Mouse (Mus musculus) CD4-positive, CD25-positive, alpha-beta regulatory T cell, adult 4 months (primary cell): ENCODE results near the gene Rpl3. TPM values are rescaled to one million over a fixed set of nuclear protein-coding genes. Genes with fewer than 3 reads are reported as not detected.
A peak's percentile ranks its signal among the peaks of the same experiment; 100 is the strongest.

ENCODE experiments used
- ATAC-seq: one replicate; pipeline ENCODE4 v1.8.0; 2017
- polyA plus RNA-seq, 2 experiments: library from polyadenylated mRNA; unstranded; fragments of 100-300 nt; shearing (Covaris generic); gene quantifications; one replicate each; pipeline ENCODE4 v1.2.1; 2017

The Rpl3 gene
- polyA plus RNA-seq, 2 experiments from 2014 or later, result 3,782 to 4,433 TPM

DNA sequence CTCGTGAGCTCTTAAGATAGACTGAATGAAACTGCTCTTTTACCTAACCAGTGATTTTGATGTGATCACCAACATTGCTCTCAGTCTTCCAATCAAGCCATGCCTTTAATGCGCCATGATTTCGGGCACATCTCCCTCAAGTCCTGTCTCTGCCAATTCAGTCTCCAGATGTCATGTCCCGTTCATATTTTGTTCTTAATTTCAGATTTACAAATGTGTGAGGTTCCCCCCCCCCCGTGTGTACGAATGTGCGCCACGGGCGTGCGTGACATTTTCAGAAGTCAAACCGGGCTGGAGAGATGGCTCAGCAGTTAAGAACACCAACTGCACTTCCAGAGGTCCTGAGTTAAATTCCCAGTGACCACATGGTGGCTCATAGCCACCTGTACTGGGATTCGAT, 7.9 kb downstream of the Rpl3 start:
- peak; percentile 17 for ATAC-seq

DNA sequence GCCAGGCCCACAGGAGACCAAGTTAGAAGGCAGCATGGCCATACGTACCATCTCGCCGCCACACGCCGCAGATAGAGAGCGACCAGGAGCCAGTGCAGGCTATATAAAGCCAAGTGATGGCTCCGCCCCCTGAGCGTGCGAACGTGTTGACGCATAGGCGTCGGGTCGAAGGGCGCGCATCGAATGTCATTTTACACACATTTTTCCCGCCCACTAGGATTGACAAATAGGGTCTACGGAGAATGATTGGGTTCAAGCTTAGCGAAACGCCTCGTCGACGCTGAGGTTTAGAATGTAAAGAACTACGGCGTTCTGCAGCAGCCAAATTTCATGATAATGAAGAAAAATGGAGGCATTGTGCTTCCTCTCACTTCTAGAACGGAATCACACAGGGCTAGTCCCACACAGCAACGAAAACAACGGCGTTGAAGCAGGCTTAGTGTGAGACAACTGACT, 8.4 kb downstream of the Rpl3 start:
- ATAC-seq, result peak; percentile 92

DNA sequence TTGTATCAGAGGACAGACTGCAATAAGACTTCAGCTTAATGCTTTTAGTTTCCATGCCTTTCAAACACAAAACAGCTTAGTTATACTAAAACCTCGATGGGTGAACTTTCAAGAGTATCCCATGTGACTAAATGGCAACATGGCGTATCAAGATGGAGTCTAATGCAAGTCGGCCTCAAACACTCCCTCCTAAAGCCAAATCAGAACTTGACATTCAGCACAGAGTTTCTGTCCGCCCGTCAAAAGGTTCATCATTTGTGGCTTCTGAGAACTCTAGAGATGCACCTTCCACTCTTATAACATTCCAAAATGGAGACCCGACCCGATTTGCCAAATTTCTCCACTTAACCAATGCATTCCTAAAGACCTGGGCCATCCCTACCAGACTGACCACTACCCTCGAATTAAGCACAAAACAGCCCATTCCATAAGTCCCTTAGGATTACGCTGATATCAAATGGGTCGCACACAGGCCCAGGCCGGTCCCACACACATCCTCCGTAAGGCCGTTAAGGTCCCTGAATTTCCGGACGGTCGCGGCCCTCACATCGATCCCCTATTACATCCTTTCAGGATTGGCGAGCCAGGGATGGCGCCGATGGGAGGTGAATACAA, 8.9 kb downstream of the Rpl3 start:
- ATAC-seq, result no peak

DNA sequence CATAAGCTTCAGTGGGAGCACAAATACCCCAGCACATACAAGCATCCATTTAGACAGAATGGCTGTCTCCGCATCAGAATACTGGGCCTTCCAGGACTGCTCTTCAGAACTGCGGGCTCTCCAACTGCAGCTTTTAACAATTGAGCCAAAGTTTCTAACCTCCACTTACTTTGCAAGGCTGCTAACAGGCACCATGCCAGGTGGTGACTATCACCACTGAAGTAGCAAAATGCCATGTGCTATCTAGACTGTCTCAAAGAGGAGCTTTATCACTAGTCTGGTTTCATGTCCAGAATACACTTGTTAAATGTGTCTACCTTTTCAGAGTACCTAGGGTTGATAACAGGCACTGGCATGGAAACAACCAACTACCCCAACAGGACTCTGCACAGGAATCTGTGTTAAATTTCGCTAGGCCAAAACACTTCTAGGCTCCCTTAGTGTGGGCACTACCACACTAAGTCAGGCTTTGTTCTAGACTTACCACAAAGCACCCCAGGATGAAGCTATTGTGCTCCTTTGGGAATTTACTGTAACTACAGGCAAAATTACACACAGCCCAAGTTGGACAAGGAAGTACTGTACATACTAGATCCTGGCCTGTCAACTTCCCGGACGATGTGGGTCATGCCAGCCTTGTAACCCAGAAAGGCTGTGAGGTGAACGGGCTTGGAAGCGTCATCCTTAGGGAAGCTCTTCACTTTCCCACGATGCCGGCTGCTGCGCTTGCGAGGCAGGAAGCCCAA, 9.7 kb downstream of the Rpl3 start:
- no peak for ATAC-seq

DNA sequence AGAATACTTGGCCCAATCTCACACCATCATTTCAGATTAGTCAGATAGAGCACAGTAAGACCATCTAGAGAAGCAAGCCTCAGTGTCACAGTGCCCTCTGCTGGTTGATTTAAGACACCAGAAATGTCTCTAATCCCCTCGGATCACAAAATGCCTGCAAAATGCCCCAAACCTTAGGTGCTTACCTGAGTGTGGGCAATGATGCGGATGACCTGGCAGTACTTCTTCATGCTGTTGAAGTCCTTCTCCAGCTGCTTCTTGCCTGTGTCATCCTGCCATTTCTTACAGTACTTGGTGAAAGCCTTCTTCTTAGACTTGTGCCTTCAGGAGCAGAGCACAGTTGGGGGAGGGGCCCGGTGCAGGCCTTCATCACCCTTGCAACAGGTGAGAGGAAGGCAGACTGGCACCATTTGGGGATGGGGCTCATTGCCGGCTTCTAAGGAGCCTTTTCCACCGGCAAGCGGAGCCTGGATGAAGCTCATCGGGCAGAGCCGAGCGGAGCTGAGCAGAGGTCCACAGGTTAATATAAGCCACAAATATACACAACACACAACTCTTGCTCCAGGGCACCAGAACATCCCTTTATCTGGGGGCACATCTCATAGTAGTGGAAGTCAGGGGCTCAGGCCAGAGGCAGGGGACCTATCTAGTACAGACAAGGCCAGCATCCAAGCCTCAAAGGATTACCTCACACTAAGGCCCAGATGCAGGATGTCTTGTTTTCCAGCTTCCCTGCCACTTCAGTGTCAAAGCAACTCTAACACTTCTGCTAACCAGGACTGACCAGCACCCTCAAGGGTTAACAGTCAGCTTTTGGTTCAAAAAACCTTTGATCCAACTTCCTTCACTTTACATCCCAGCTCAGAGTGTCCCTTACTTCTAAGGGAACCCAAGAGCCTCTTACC, 10.7 kb downstream of the Rpl3 start:
- peak; percentile 22 for ATAC-seq

DNA sequence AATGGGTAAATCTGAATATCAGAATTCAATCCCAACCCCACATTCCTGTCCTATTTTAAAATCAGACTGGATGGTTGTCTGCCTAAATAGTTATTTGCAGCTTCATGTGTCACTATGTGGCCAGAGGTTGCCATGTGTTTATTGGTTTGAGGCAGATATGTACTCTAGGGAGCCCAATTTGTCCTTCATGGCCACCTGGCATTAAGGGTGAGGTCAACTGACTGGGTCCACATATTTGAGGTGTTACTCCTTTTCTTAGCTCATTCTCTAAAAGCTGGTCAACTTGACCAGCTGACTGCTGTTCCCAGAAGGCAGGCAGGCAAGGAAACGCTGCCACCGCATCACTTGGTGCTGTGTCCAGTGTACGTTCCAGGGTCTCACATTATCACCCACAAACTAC, 11.7 kb downstream of the Rpl3 start:
- ATAC-seq, result no peak

DNA sequence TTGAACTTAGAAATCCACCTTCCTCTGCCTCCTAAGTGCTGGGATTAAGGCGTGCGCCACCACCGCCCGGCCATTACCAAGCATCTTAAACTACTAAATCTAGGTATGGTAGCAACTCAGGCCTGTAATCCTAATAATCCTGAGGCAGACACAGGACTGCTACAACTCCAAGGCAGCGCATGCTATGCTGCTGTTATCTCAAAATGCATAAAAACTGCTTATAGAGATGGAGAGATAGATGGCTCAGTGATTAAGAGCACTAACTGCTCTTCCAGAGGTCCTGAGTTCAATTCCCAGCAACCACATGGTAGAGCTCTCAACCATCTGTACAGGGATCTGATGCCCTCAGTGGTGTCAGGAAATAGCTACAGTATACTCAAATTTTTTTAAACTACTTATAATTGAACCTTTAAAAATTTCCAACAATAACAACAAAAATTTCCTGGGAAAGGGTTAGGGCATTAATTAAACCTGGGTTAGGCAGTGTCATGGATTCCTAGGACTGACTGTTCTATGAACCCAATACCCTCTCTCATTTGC, 12.5 kb downstream of the Rpl3 start:
- no peak for ATAC-seq

DNA sequence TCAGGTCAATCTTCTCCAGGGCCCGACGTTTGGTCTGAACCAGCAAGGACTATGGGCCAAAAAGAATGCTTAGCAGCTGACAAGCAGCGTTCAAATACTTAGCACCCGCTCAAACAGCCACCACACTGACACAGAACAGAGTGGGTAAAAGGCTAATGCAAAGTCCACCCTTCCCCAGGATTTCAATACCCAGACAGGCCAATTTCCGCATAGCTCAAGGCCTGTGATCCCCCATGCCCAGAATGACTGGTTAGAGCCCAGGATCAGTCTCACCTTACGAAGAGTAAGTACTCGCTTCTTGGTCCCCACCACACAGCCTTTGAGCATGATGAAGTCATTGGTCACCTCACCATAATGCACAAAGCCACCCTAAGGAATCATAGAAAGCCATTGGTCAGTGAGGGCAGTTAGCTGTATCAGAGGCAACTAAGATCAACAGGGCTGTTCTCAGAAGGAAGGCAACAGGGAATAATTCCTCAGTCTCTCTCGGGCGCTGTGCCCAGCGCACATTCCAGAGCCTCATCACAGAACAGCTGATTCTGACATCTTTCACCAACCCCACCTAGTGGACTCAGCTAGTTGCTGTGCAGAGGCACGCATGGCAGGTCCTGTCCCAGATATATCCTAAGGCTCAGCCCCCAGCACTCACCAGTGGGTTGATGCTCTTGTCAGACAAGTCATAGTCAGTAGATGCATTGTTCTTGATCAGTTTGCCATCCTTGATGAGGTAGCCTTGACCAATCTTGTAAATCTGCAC, 13.4 kb downstream of the Rpl3 start:
- no peak for ATAC-seq

DNA sequence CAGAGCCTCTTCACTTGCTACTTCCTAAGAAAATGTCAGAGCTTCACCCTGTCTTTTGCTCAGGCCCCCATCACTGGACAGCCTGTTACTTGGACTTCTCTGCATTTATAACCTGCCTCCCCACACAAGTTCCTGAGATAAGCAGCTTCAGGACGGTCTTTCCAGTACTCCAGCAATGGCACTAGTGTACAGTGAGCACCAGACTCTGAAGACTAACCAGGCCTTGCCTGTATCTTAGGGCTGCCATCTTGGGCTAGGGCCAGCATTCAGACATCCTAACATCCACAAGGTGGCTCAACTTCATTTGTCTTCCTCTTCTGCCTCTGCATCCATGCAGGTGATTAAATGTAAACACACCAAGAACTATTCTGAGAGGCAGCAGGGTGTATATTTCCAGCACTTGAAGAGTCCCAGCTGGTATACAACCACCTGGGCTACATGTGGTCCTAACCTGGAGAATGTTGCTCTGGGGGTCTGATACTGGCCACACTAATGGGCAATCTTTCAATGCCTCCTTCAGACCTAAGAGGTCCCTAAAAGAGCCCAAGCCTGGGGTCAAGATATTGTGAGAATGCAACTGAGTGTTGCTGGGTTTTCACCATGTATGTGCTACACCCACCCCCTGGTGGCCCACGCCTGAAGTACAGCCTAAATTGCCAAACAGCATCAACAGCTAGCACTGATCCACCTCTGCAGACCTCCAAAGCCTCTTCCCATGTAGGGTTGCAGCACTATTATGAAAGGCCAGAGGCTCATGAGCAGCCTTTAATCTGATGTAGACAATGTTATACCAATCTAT, 15.1 kb downstream of the Rpl3 start:
- ATAC-seq, result peak; percentile 64

DNA sequence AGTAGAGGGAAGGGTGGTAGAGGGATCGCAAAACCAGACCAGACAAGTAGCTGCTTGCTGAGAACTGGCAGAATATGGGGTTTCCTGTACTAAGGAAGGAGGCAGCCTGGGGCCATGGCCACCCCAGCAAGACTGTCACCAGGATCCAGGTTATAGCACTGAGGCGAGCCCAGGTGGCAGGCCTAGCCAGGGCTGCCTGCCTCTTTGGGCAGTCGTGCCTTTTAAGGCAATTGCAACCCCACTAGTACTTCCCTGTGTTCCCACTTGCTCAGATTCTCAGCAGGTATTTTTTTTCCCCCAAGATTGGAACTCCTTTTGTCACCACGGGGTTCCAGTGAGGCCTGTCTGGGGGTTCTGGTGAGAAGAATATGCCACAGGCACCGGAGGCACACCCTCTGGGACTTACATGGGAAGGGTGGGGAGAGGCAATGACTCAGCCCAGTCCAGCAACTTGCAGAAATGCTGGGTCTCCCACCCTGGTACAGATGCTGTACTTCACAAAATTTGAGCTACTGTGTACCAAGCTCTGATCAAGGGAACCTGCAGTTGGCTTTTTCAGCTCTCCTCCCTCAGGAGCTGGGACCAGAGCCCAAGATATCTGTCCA, 15.8 kb downstream of the Rpl3 start:
- no peak for ATAC-seq

DNA sequence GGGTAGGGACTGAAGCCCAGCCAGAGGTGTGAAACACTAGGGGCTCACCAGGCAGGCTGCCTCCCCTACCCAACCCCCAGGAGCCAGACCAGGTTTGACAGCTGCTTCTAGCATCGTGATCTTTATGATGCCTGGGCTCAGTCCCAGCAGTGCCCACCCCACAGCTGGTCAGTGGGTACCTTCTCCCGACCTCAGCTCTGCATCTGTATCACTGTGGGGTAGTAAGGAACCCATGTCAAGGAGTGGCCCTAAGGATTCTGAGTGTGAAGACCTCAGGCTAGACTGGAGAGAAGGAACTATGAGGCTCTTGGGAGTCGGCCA, 16.3 kb downstream of the Rpl3 start:
- ATAC-seq, result no peak

DNA sequence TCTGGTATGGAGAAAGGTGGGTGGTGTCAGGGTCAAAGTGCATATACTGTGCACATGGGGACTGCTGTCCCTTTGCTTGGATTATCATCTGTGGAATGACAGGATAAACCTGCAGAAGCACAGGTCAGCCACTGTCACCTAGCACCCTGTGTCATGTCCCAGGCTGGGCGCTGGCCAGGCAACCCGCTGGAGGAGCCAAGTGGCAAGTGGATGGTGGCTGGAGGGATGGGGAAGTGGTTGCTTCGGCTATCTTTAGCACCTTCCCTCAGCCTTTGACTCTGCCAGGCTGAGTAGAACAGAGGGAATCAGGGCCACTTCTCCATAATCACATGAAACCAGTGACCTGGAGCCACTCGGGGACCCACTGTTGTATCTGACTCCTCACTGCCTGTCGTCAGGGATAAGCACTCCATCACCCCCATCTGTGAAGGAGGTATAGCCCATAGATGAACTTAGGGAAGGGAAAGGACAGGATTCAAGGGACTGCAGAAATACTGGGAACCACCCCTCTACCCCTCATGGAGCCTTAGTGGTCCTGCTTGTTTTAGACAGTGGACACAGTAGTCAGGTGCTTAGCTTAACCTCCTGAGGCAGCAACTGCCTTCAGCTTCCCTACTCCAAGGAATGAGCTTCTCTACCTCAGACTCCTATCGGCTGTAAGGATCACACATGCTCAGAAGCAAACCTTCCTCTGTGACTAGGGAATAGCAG, 16.9 kb downstream of the Rpl3 start:
- no peak for ATAC-seq

DNA sequence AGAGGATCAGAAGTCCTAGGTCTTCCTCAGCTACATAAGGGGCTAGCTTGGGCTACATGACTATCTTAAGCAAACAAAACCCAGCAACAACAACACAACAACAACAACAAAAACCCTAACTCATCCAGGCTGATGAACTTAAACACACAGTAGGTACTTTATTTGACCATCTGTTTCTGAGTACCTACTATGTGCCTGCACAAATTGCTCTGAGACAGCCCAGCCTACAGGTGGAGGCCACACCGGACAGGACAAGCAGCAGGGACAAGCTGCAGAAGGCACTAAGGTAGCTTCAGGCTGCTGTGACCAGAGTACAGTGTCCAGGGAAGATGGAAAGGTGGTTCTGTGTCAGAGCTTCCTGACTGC, 18.4 kb downstream of the Rpl3 start:
- ATAC-seq, result no peak

DNA sequence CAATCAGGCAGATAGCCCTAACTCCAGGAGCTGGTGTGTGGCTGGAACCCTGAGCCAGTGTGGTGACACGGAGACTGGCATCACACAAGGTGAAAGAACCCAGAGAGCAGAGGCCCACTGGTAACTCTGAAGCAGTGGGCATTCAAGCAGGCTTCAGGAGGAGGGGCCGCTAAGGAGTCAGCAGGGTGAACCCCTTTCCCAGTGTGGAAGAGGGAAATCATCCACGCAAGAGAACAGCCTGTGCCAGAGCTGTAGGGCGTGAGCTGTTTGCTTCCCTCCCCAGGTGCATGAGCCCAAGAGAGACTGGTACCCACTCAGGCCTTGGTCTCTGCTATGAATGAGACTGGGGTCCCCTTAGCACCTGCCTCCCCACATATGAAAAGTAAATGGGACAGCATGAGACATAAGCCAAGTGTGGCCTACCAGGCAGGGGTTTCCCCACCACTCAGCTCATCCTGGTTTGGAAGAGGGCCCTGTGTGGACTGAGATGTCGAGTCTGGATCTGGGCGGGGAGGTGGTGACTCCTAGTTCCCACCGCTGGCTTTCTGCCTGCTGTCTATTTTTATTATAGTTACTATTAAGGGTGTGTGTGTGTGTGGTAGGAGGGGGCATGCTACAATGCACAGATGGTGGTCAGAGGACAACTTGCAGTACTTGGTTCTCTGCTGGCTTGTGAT, 19.0 kb downstream of the Rpl3 start:
- no peak for ATAC-seq

DNA sequence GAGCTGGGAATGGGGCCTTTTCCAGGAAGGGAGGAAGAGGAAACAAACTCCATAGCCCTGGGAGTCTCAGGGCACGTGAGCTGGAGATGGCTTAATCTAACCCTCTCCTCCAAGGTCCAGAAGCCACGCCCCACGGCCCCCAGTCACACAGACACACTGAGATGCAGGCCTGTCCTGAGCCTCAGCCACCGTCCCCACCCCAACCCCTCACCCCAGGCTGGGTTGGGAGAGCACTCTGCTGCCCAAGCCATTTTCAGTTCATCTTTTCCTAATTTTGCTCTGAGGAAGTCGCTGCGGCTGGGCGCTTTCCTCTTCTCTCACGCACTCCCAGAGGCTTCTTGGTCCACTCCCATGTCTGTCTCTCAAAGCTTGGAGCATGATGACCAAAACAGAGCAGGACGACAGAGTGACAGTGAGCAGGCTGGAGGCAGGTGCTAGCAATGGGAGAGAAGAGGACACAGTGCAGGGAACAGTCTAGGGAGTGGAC, 19.7 kb downstream of the Rpl3 start:
- no peak for ATAC-seq

DNA sequence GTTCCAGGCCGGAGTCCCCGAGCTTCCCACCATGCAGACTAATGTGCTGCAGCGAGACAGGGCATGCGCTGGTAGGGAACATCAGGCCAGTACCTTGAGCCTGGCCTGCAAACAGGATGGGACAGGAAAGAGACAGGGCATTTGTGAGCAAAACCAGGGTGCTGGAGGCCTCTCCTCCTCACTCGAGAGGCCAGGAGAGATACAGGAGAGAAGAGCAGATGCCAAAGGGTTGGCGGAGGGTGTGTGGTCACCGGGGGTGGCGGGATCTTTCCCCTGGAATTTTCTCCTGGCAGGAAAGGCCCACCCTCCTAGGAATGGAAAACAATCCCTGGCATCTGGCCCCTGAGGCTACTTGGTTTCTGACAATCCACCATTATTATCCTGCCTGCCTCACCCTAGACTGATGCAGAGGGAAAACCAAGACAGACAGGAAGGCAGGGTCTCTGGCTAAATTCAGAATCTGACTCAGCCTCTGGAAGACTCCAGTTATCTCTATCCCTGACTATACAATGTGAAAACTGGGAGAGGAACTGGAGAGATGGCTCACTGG, 21.5 kb downstream of the Rpl3 start:
- no peak for ATAC-seq

DNA sequence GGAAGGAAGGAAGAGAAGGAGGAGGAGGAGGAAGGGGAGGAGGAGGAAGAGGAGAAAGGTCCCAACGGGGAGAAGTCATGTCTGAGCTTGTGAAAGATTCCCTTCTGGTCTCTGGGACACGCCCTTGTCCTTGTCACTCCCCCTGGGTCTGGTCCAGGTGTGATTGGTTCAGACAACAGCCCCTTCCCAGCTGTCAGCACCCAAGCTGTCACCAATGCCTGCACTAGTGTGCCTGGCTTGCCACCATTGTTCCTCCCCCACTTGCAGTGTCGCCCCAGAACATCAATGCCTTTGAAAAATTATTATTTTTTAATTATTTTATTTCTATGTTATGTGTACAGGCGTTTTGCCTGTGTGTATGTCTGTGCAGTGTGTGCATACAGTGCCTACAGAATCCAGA, 22.5 kb downstream of the Rpl3 start:
- no peak for ATAC-seq

DNA sequence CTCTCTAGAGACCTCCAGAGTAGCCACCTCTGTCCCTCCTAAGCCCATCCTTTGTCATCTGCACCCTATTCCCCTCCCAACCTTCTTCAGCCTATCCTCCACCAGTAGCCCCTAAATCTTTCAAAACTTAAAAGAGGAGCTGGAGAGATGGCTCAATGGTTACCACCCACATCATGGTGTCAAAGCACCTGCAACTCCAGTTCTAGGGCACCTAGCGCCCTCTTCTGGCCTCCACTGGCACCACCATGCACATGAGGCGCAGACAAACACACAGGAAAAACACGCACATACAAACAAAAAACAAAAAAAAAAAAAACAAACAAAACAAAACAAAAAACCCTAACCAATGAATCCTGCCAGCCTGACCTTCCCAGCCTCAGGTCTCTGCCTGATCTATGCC, 25.1 kb downstream of the Rpl3 start:
- no peak for ATAC-seq

DNA sequence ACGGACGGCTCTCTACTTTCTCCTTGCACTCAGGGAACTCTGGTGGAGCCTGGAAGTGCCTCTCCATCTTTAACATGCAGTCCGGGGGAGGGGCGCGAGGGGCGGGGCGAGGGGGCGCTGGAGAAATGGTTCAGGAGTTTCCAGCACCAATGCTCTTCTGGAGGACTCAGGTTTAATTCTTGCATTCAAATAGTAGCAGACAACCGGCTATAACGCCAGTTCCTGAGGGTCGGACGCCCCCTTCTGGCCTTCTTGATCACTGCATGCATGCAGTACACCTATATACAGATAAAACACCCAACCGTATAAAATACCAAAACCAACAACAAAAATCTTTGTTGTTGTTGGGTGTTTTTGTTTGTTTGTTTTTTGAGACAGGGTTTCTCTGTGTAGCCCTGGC, 26.3 kb downstream of the Rpl3 start:
- no peak for ATAC-seq

DNA sequence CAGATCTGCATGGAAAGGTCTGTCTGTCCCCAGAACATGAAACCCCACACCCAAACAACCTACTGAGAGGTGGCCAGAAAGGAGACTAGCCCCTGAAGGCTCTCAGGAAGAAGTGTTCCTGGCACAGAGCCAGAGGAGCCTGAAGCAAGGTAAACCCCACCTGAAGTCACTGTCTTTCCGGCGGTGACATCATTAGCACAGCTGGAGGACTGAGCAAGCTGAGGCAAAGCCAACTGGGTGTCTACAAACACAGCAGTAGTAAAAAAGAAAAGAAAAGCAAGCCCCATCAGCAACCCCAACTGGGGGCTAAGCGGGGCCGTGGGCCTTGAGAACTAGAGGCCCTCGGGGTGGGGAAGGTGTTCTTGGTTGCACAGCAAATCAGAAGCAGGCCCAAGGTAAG, 26.7 kb downstream of the Rpl3 start:
- ATAC-seq, result no peak
